Mouse (Mus musculus): ENCODE measurements around the gene Arhgef18. TPM values are rescaled to one million over a fixed set of nuclear protein-coding genes. Genes with fewer than 3 reads are reported as not detected.

The Arhgef18 gene
- total and polyA plus RNA-seq, 2 experiments from 2014 or later = 5.5 to 45.6 TPM

DNA sequence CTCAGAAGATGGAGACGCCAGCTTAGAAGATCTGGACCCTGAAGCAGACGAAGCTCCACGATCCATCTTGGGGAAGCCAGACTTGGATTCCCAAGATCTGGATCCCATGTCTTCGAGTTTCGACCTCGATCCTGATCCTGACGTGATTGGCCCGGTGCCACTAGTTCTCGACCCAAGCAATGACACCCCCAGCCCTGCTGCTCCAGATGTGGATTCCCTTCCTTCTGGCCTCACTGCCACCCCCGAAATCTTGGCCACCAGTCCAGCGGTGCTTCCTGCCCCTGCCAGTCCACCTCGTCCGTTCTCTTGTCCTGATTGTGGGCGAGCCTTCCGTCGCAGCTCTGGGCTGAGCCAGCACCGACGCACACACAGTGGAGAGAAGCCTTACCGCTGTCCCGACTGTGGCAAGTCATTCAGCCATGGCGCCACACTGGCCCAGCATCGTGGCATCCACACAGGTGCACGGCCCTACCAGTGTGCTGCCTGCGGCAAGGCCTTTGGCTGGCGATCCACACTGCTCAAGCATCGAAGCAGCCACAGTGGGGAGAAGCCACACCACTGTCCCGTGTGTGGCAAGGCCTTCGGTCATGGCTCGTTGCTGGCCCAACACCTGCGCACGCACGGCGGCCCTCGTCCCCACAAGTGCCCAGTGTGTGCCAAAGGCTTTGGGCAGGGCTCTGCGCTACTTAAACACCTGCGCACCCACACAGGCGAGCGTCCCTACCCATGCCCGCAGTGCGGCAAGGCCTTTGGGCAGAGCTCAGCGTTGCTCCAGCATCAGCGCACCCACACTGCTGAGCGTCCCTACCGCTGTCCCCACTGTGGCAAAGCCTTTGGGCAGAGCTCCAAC, 103.0 kb downstream of the Arhgef18 start:
- Histone ChIP-seq H3K27ac (no peak overlapping the region), H3K4me1 (ENCODE audit: insufficient read depth, low read length) (peaks cover under 1% of the 10 kb centered on the region; the same call in 1 of the 2 replicates), H3K9me3 (ENCODE audit: low read length) (no peaks in the 10 kb centered on the region), H3K4me2 (ENCODE audit: low read depth, low read length) (no peak overlapping the region), H3K9ac (replicated peaks; ENCODE audit: low read length) (no peak overlapping the region), H3K36me3 (ENCODE audit: insufficient read depth, low read length) (peaks cover 17% of the 10 kb centered on the region), H3K27me3 (ENCODE audit: insufficient read depth, low read length) (no peaks in the 10 kb centered on the region), H3K4me3 (ENCODE audit: low read length) (no peak overlapping the region)
- TF ChIP-seq CTCF (IDR thresholded peaks at IDR 0.05; ENCODE audit: low read depth) = no peak
- 97% methylated on average over 44 of the region's 44 CpGs for WGBS
- DNase-seq (ENCODE audit: low spot score) (no peak), ATAC-seq (no peak)

DNA sequence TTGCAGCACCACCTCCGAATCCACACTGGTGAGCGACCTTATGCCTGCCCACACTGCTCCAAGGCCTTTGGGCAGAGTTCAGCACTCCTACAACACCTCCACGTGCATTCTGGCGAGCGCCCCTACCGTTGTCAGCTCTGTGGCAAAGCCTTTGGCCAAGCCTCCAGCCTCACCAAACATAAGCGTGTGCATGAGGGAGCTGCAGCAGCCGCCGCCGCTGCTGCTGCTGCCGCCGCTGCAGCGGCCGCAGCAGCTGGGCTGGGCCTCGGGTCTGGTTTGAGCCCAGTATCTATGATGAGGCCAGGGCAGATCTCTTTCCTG, 103.6 kb downstream of the Arhgef18 start:
- Histone ChIP-seq H3K4me3 (ENCODE audit: low read length) (no peak overlapping the region), H3K27me3 (ENCODE audit: insufficient read depth, low read length) (no peaks in the 10 kb centered on the region), H3K9me3 (ENCODE audit: low read length) (no peaks in the 10 kb centered on the region), H3K27ac (no peak overlapping the region), H3K9ac (replicated peaks; ENCODE audit: low read length) (no peak overlapping the region), H3K4me2 (ENCODE audit: low read depth, low read length) (no peak overlapping the region), H3K36me3 (ENCODE audit: insufficient read depth, low read length) (peaks cover 17% of the 10 kb centered on the region), H3K4me1 (ENCODE audit: insufficient read depth, low read length) (peaks cover 7% of the 10 kb centered on the region)
- WGBS = 94% methylated on average over 15 of the region's 15 CpGs
- ATAC-seq (no peak), DNase-seq (ENCODE audit: low spot score) (no peak)
- TF ChIP-seq CTCF (IDR thresholded peaks at IDR 0.05; ENCODE audit: low read depth) = no peak

DNA sequence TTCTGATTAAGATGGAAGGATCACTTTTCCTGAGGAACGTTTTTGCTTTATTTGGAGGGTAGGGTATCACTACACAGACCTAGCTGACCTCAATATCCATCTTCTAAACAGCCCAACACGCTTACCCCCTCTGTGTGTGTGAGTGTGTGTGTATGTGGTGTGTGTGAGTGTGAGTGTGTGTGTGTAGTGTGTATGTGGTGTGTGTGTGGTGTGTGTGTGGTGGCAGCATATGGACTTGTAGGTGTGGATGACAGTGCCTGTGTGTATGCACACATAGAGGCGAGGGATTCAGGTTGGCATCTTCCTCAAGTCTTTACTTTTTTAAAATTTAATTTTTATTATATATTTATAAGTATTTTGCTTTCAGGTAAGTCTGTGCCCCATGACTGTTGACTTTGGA, 105.8 kb downstream of the Arhgef18 start:
- TF ChIP-seq CTCF (IDR thresholded peaks at IDR 0.05; ENCODE audit: low read depth) = no peak
- peaks cover 14% of the 10 kb centered on the region for H3K4me1 ChIP-seq (ENCODE audit: insufficient read depth, low read length)
- no peak overlapping the region for H3K27ac ChIP-seq
- 85% methylated on average over 3 of the region's 3 CpGs for WGBS
- DNase-seq (ENCODE audit: low spot score) (no peak), ATAC-seq (no peak)
- no peaks in the 10 kb centered on the region for H3K27me3 ChIP-seq (ENCODE audit: insufficient read depth, low read length)
- no peaks in the 10 kb centered on the region for H3K9me3 ChIP-seq (ENCODE audit: low read length)
- no peak overlapping the region for H3K4me2 ChIP-seq (ENCODE audit: low read depth, low read length)
- no peak overlapping the region for H3K4me3 ChIP-seq (ENCODE audit: low read length)
- H3K9ac ChIP-seq (replicated peaks; ENCODE audit: low read length) = no peak overlapping the region
- H3K36me3 ChIP-seq (ENCODE audit: insufficient read depth, low read length) = peaks cover 17% of the 10 kb centered on the region

DNA sequence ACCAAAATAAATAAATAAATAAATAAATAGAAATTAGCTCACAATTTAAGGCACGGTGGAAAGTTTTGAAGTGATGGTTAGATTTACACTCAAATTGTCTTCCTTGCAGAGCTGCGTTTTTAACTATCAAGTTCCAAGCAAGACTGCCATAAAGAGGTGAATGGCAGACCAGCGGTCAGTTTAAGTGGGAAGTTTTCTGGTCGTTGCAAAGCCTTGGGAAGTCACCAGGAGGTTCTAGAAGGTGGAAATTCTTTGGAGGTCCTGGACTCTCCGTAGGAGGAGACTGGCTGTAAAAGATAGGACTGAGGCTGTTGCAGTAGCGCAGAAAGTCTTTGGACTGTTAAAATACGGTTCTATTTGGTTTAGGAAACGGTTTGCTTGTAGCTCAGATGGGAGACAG, 106.9 kb downstream of the Arhgef18 start:
- WGBS = 3% methylated on average over 8 of the region's 8 CpGs
- Histone ChIP-seq H3K4me3 (ENCODE audit: low read length) (peak overlapping the region; percentile 88), H3K4me1 (ENCODE audit: insufficient read depth, low read length) (peaks cover 14% of the 10 kb centered on the region), H3K4me2 (ENCODE audit: low read depth, low read length) (peak overlapping the region; percentile 87), H3K9ac (replicated peaks; ENCODE audit: low read length) (peak overlapping the region; percentile 83), H3K36me3 (ENCODE audit: insufficient read depth, low read length) (peaks cover 17% of the 10 kb centered on the region), H3K27me3 (ENCODE audit: insufficient read depth, low read length) (no peaks in the 10 kb centered on the region), H3K27ac (peak overlapping the region; percentile 87), H3K9me3 (ENCODE audit: low read length) (no peaks in the 10 kb centered on the region)
- no peak for DNase-seq (ENCODE audit: low spot score)
- ATAC-seq = no peak
- no peak for TF ChIP-seq CTCF (IDR thresholded peaks at IDR 0.05; ENCODE audit: low read depth)

DNA sequence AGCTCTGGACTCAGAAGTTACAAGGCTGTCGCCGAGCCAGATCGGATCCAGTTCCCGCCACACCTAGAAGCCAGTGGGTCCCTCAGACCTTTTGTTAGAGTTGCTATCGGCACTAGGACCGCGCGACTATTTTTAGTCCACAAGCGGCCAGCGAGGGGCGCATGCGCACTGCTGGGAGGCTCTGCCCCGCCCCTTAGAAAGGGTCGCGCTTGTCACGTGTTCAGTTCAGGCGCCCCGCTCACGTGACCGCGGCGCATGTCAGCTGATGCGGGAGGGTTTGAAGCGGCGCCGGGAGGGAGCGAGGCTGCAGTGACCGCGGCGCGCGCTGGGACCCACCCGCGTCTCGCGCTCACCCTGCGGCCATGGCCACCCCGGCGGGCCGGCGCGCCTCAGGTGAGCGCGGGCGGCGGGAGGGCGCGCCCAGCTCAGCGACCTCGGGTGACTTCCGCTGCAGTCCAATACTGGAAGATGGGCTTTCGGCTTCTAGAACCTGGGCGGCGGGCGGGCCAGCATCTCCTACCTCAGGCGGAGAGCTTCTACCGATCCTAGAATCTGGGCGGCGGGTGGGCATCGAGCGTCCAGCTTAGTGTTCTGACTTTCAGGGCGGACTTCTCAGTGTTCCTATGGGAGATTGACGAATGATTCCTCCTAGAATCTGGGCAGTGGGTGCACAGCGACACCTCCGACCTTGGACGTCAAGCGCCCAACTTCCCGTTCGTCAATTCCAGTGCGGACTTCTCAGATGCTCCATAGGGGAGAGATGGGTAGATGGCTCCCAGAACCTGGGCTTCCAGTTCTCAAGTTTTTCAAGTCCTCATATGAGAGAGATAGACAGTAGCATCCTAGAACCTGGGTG, 107.7 kb downstream of the Arhgef18 start, which contains the start of gene Mcoln1:
Mcoln1 (plus strand) TSS at position 223 of the 856 bp plus-strand sequence.
- Histone ChIP-seq H3K9ac (replicated peaks; ENCODE audit: low read length) (peak within 1 kb of the TSS; percentile 83), H3K27ac (peak within 1 kb of the TSS; percentile 87), H3K36me3 (ENCODE audit: insufficient read depth, low read length) (peaks cover 11% of the 10 kb centered on the region), H3K27me3 (ENCODE audit: insufficient read depth, low read length) (no peaks in the 10 kb centered on the region), H3K4me2 (ENCODE audit: low read depth, low read length) (peak within 1 kb of the TSS; percentile 87), H3K4me1 (ENCODE audit: insufficient read depth, low read length) (peaks cover 14% of the 10 kb centered on the region), H3K9me3 (ENCODE audit: low read length) (no peaks in the 10 kb centered on the region), H3K4me3 (ENCODE audit: low read length) (peak within 1 kb of the TSS; percentile 88)
- peak; percentile 46 for TF ChIP-seq CTCF (IDR thresholded peaks at IDR 0.05; ENCODE audit: low read depth)
- DNase-seq (ENCODE audit: low spot score) (peak; percentile 99), ATAC-seq (peak; percentile 92)
- WGBS = under 1% methylated on average over 68 of the region's 70 CpGs

DNA sequence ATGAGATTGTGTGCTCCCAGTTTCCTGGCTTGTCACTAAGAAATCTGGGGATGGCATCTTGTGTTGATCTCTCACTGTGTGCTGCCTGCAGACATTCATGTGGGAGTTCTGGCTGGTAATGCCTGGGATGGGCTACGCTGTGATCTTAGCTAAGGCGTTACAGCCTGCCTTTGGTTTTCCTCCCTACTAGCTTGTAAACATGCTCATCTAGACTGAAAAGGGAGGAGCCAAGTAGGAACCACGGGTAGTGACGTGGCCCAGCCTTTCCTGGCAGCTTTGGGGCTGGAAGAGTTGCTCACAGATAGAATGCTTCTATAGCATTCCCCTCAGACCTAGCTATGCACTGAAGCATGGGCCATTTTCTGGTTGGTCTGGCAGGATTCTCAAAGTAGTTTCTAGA, 109.4 kb downstream of the Arhgef18 start:
- ATAC-seq (no peak), DNase-seq (ENCODE audit: low spot score) (no peak)
- no peaks in the 10 kb centered on the region for H3K27me3 ChIP-seq (ENCODE audit: insufficient read depth, low read length)
- H3K9ac ChIP-seq (replicated peaks; ENCODE audit: low read length) = no peak overlapping the region
- no peak overlapping the region for H3K4me2 ChIP-seq (ENCODE audit: low read depth, low read length)
- peaks cover 14% of the 10 kb centered on the region for H3K4me1 ChIP-seq (ENCODE audit: insufficient read depth, low read length)
- H3K4me3 ChIP-seq (ENCODE audit: low read length) = no peak overlapping the region
- peaks cover 12% of the 10 kb centered on the region; the same call in 1 of the 2 replicates for H3K36me3 ChIP-seq (ENCODE audit: insufficient read depth, low read length)
- TF ChIP-seq CTCF (IDR thresholded peaks at IDR 0.05; ENCODE audit: low read depth) = no peak
- no peak overlapping the region for H3K27ac ChIP-seq
- WGBS = 67% methylated on average over 4 of the region's 4 CpGs
- no peaks in the 10 kb centered on the region for H3K9me3 ChIP-seq (ENCODE audit: low read length)

Other genes starting within 250 kb of the Arhgef18 start
- gene Insr, start 113.4 kb upstream of the Arhgef18 start, total RNA-seq (2014; rRNA removed) = 46.9 and 69.9 TPM in 2 replicates
- gene Insr, start 113.4 kb upstream of the Arhgef18 start, polyA plus RNA-seq (2015; fragmentation: Nextera tagmentation; extraction: Ambion mirVana) = 31.1 and 34.0 TPM in 2 replicates
- gene A430078G23Rik, start 39.6 kb upstream of the Arhgef18 start, total RNA-seq (2014; rRNA removed) = not detected in 2 replicates
- 0.09 TPM in 1 of 2 replicates, not detected in the other for gene A430078G23Rik, start 39.6 kb upstream of the Arhgef18 start, polyA plus RNA-seq (2015; fragmentation: Nextera tagmentation; extraction: Ambion mirVana)
- gene Pex11g, start 74.7 kb downstream of the Arhgef18 start, total RNA-seq (2014; rRNA removed) = 1.5 and 4.9 TPM in 2 replicates
- gene Pex11g, start 74.7 kb downstream of the Arhgef18 start, polyA plus RNA-seq (2015; fragmentation: Nextera tagmentation; extraction: Ambion mirVana) = 2.0 and 2.4 TPM in 2 replicates
- 0.26 TPM in 1 of 2 replicates, not detected in the other for gene Tex45, start 77.9 kb downstream of the Arhgef18 start, total RNA-seq (2014; rRNA removed)
- gene Tex45, start 77.9 kb downstream of the Arhgef18 start, polyA plus RNA-seq (2015; fragmentation: Nextera tagmentation; extraction: Ambion mirVana) = 0.57 and 0.73 TPM in 2 replicates
- 98.3 and 109 TPM in 2 replicates for gene Zfp358, start 100.1 kb downstream of the Arhgef18 start, total RNA-seq (2014; rRNA removed)
- 46.0 and 49.6 TPM in 2 replicates for gene Zfp358, start 100.1 kb downstream of the Arhgef18 start, polyA plus RNA-seq (2015; fragmentation: Nextera tagmentation; extraction: Ambion mirVana)
- 113 and 140 TPM in 2 replicates for gene Mcoln1, start 107.5 kb downstream of the Arhgef18 start, total RNA-seq (2014; rRNA removed)
- 92.4 and 96.8 TPM in 2 replicates for gene Mcoln1, start 107.5 kb downstream of the Arhgef18 start, polyA plus RNA-seq (2015; fragmentation: Nextera tagmentation; extraction: Ambion mirVana)
- gene Pnpla6, start 122.4 kb downstream of the Arhgef18 start, total RNA-seq (2014; rRNA removed) = 55.6 and 82.6 TPM in 2 replicates
- 35.3 and 38.4 TPM in 2 replicates for gene Pnpla6, start 122.4 kb downstream of the Arhgef18 start, polyA plus RNA-seq (2015; fragmentation: Nextera tagmentation; extraction: Ambion mirVana)
- 0.37 TPM in 1 of 2 replicates, not detected in the other for gene C330021F23Rik, start 175.0 kb downstream of the Arhgef18 start, total RNA-seq (2014; rRNA removed)
- 0.26 and 0.29 TPM in 2 replicates for gene C330021F23Rik, start 175.0 kb downstream of the Arhgef18 start, polyA plus RNA-seq (2015; fragmentation: Nextera tagmentation; extraction: Ambion mirVana)
- 108 and 128 TPM in 2 replicates for gene Camsap3, start 194.3 kb downstream of the Arhgef18 start, total RNA-seq (2014; rRNA removed)
- gene Camsap3, start 194.3 kb downstream of the Arhgef18 start, polyA plus RNA-seq (2015; fragmentation: Nextera tagmentation; extraction: Ambion mirVana) = 34.9 and 39.1 TPM in 2 replicates
- 44.2 and 47.8 TPM in 2 replicates for gene Xab2, start 228.3 kb downstream of the Arhgef18 start, total RNA-seq (2014; rRNA removed)
- gene Xab2, start 228.3 kb downstream of the Arhgef18 start, polyA plus RNA-seq (2015; fragmentation: Nextera tagmentation; extraction: Ambion mirVana) = 32.6 and 35.7 TPM in 2 replicates
- gene Pet100, start 228.5 kb downstream of the Arhgef18 start, total RNA-seq (2014; rRNA removed) = 3.7 and 16.5 TPM in 2 replicates
- 91.3 and 99.6 TPM in 2 replicates for gene Pet100, start 228.5 kb downstream of the Arhgef18 start, polyA plus RNA-seq (2015; fragmentation: Nextera tagmentation; extraction: Ambion mirVana)
- gene Pcp2, start 232.5 kb downstream of the Arhgef18 start, total RNA-seq (2014; rRNA removed) = 95.0 and 145 TPM in 2 replicates
- gene Pcp2, start 232.5 kb downstream of the Arhgef18 start, polyA plus RNA-seq (2015; fragmentation: Nextera tagmentation; extraction: Ambion mirVana) = 78.6 and 84.4 TPM in 2 replicates
- gene Stxbp2, start 237.9 kb downstream of the Arhgef18 start, total RNA-seq (2014; rRNA removed) = 9.7 and 23.9 TPM in 2 replicates
- gene Stxbp2, start 237.9 kb downstream of the Arhgef18 start, polyA plus RNA-seq (2015; fragmentation: Nextera tagmentation; extraction: Ambion mirVana) = 32.7 and 38.5 TPM in 2 replicates

Measured in hindbrain, postnatal 0 days (tissue).